Mouse (Mus musculus) macrophage (primary cell): ENCODE measurements at regions not wholly inside any gene's neighbourhood (a gene's known extent, or its start where the extent isn't known, plus 50 kb on each side); places are given as distances from the start of the nearest gene placed in this dataset.
"Not testable (repeated sequence)": the region's sequence is repeated elsewhere in the genome, so short reads cannot be mapped to it uniquely, and the experiment has no call there.

Experiments
- H3K27ac ChIP-seq: fragments of 350-480 bp; formaldehyde crosslinking; 2 replicates; pipeline ENCODE4 v1.9.0; 2021
- H3K36me3 ChIP-seq: fragments of 350-480 bp; formaldehyde crosslinking; 2 replicates; pipeline ENCODE4 v1.9.0; 2021; ENCODE audit errors: inconsistent target
- H3K4me3 ChIP-seq: fragments of 350-480 bp; formaldehyde crosslinking; 2 replicates; pipeline ENCODE4 v1.9.0; 2021; ENCODE audit errors: inconsistent target
- H3K79me2 ChIP-seq: fragments of 350-480 bp; formaldehyde crosslinking; 2 replicates; pipeline ENCODE4 v1.9.0; 2021; ENCODE audit errors: inconsistent target
- WGBS: methylation state at CpG from one replicate; pipeline ENCODE4 v1.1.7; 2026; ENCODE audit warnings: inconsistent platforms; ENCODE audit not compliant: missing documents; 5-methylcytosine and 5-hydroxymethylcytosine counted together

DNA sequence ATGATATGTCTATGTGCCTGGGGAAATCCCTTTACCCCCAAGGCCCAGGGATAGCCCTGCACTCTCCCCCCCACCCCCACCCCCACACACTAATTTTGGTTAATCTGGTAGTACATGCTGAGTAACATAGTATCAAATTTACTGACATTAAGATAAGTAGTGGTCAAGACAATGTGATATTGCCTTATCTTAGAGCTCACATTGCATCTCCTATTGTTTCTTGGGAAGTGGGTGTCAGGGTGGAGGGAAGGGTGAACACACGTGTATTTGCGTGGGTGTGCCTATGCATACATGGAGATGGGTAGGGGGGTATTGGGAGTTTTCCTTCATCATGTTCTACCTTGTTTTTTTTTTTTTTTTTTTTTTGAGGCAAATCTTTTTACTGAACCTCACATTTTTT is 474.8 kb upstream of the Smim15 start:
- WGBS, result 82% methylated on average over 2 of the region's 2 CpGs
- Histone ChIP-seq H3K27ac (no peak overlapping the region), H3K79me2 (no peaks in the 10 kb centered on the region), H3K36me3 (no peaks in the 10 kb centered on the region), H3K4me3 (no peak overlapping the region)

GRCm38 (mm10) chr13:107568701-107569121 is 475.5 kb upstream of the Smim15 start:
- under 1% methylated on average over 7 of the region's 7 CpGs for WGBS

GRCm38 (mm10) chr13:107562463-107562862 is 481.8 kb upstream of the Smim15 start:
- H3K4me3 ChIP-seq, result no peak overlapping the region
- H3K79me2 ChIP-seq, result no peaks in the 10 kb centered on the region
- H3K36me3 ChIP-seq, result no peaks in the 10 kb centered on the region
- H3K27ac ChIP-seq, result no peak overlapping the region
- WGBS, result 43% methylated on average over 1 of the region's 1 CpGs

More at GRCm38 (mm10) chr13:107568701-107569121, 475.5 kb upstream of the Smim15 start:
- Histone ChIP-seq H3K79me2 (no peaks in the 10 kb centered on the region), H3K36me3 (no peaks in the 10 kb centered on the region), H3K4me3 (no peak overlapping the region), H3K27ac (no peak overlapping the region)

DNA sequence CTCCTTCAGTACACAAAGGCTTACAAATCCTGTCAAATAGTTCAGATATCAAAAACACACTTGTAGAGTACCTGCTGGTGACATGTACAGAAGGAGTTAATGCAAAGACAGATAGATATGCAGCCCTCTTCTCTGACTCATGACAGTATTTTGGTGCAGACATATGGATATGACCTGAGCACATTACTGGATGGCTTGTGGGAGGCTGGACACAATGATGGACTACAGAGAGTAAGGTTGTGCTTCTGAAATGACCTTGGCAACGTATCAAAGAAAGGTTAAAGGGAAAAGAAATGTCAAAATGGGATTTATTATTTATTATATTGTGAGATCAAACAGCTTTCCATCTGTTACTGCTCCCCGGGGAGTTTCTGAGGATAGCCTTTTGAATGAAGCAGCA is 482.7 kb upstream of the Smim15 start:
- 96% methylated on average over 2 of the region's 2 CpGs for WGBS
- H3K36me3 ChIP-seq, result no peaks in the 10 kb centered on the region
- H3K79me2 ChIP-seq, result no peaks in the 10 kb centered on the region
- no peak overlapping the region for H3K4me3 ChIP-seq
- no peak overlapping the region for H3K27ac ChIP-seq

- Histone ChIP-seq H3K27ac (no peak overlapping the region), H3K79me2 (no peaks in the 10 kb centered on the region), H3K36me3 (no peaks in the 10 kb centered on the region), H3K4me3 (no peak overlapping the region)
- WGBS, result 77% methylated on average over 3 of the region's 3 CpGs
These were observed 488.3 kb upstream of the Smim15 start for GRCm38 (mm10) chr13:107555958-107556357.

- H3K36me3 ChIP-seq, result no peaks in the 10 kb centered on the region
- H3K4me3 ChIP-seq, result no peak overlapping the region
- no peaks in the 10 kb centered on the region for H3K79me2 ChIP-seq
- H3K27ac ChIP-seq, result no peak overlapping the region
- WGBS, result 96% methylated on average over 3 of the region's 3 CpGs
These were observed 490.2 kb upstream of the Smim15 start for GRCm38 (mm10) chr13:107554091-107554490.

DNA sequence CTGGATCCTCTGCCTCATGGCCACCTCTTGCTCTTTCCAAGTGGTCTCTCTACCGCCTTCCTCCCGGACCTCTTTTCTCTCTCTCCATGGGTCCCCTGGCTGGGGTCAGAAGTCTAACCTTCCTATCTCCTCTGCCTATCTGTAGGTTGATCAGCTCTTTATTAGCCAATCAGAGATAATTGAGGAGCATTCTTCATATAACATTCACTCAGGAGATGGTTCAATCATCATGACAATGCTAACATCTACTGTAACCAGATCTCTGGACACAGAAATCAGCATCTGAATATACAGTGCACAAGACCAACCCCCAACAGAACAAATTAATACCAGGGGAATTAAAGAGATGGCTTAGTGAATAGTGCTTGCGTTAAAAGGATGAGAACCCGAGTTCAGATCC is 492.1 kb upstream of the Smim15 start:
- no peaks in the 10 kb centered on the region for H3K79me2 ChIP-seq
- H3K27ac ChIP-seq, result no peak overlapping the region
- H3K36me3 ChIP-seq, result no peaks in the 10 kb centered on the region
- WGBS, result 86% methylated on average over 4 of the region's 4 CpGs
- no peak overlapping the region for H3K4me3 ChIP-seq

GRCm38 (mm10) chr13:107549995-107550394 is 494.3 kb upstream of the Smim15 start:
- H3K27ac ChIP-seq, H3K4me3 ChIP-seq, H3K79me2 ChIP-seq, H3K36me3 ChIP-seq: not testable (repeated sequence)
- WGBS, result 91% methylated on average over 7 of the region's 7 CpGs

DNA sequence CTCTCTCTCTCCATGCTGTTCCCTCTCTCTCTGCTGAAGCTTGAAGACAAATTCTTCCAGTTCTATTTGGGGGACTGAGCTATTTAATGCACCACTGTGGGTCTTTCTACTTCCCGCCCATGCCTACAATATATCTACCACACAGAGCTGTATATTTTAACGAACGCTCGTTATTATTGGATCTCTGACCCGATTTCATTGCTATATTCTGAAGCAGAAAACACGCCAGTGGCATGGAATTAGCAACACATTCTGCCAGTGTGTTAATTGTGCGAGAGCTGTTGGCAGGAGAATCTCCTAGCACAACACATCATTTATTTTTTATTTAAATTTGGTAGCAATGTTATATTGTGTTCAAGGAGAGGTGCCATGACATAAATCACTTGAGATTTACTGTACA is 497.2 kb upstream of the Smim15 start:
- 91% methylated on average over 7 of the region's 7 CpGs for WGBS
- Histone ChIP-seq H3K79me2 (no peaks in the 10 kb centered on the region), H3K4me3 (no peak overlapping the region), H3K36me3 (no peaks in the 10 kb centered on the region), H3K27ac (no peak overlapping the region)

GRCm38 (mm10) chr13:107546181-107546900 is 497.9 kb upstream of the Smim15 start:
- Histone ChIP-seq H3K27ac (no peak overlapping the region), H3K36me3 (no peaks in the 10 kb centered on the region), H3K79me2 (no peaks in the 10 kb centered on the region), H3K4me3 (no peak overlapping the region)
- WGBS, result 90% methylated on average over 10 of the region's 10 CpGs

- 85% methylated on average over 2 of the region's 2 CpGs for WGBS
- no peaks in the 10 kb centered on the region for H3K79me2 ChIP-seq
- no peak overlapping the region for H3K27ac ChIP-seq
- no peak overlapping the region for H3K4me3 ChIP-seq
- H3K36me3 ChIP-seq, result no peaks in the 10 kb centered on the region
These were observed 502.7 kb upstream of the Smim15 start for GRCm38 (mm10) chr13:107541635-107541955.

GRCm38 (mm10) chr13:107540784-107541634 is 503.2 kb upstream of the Smim15 start:
- 93% methylated on average over 15 of the region's 16 CpGs for WGBS
- H3K4me3 ChIP-seq, result no peak overlapping the region

GRCm38 (mm10) chr13:107540305-107540704 is 503.9 kb upstream of the Smim15 start:
- Histone ChIP-seq H3K36me3 (no peaks in the 10 kb centered on the region), H3K27ac (no peak overlapping the region), H3K4me3 (no peak overlapping the region), H3K79me2 (no peaks in the 10 kb centered on the region)
- 94% methylated on average over 7 of the region's 7 CpGs for WGBS

More at GRCm38 (mm10) chr13:107540784-107541634, 503.2 kb upstream of the Smim15 start:
- Histone ChIP-seq H3K36me3 (no peaks in the 10 kb centered on the region), H3K79me2 (no peaks in the 10 kb centered on the region), H3K27ac (no peak overlapping the region)

GRCm38 (mm10) chr13:107539867-107540266 is 504.4 kb upstream of the Smim15 start:
- H3K79me2 ChIP-seq, result no peaks in the 10 kb centered on the region
- H3K36me3 ChIP-seq, result no peaks in the 10 kb centered on the region
- H3K4me3 ChIP-seq, result no peak overlapping the region
- 89% methylated on average over 4 of the region's 4 CpGs for WGBS
- no peak overlapping the region for H3K27ac ChIP-seq

- Histone ChIP-seq H3K79me2 (no peaks in the 10 kb centered on the region), H3K27ac (no peak overlapping the region), H3K36me3 (no peaks in the 10 kb centered on the region), H3K4me3 (no peak overlapping the region)
- WGBS, result 92% methylated on average over 4 of the region's 4 CpGs
These were observed 504.9 kb upstream of the Smim15 start for GRCm38 (mm10) chr13:107539326-107539725.
